Mouse (Mus musculus): ENCODE results near the gene Ptger1.

Ptger1 gene

GRCm38 (mm10) chr8:83695351-83696106 lies 29.1 kb downstream of the Ptger1 start:
- peak; percentile 13 for DNase-seq (ENCODE audit: low read depth, low spot score)

- DNase-seq (ENCODE audit: low read depth, low spot score) = peak; percentile 45
Measured at GRCm38 (mm10) chr8:83697374-83698220, 31.1 kb downstream of the Ptger1 start.

- peak; percentile 85 for DNase-seq (ENCODE audit: low read depth, low spot score)
Measured at GRCm38 (mm10) chr8:83698291-83698660, 31.8 kb downstream of the Ptger1 start.

GRCm38 (mm10) chr8:83698661-83699453 lies 32.4 kb downstream of the Ptger1 start, which contains the start of gene Pkn1:
Gene Pkn1 (minus strand): TSS chr8:83699179.
- DNase-seq (ENCODE audit: low read depth, low spot score) = peak; percentile 89

- peak; percentile 35 for DNase-seq (ENCODE audit: low read depth, low spot score)
Measured at GRCm38 (mm10) chr8:83699566-83699965, 33.1 kb downstream of the Ptger1 start.

GRCm38 (mm10) chr8:83700423-83701085 lies 34.1 kb downstream of the Ptger1 start:
- DNase-seq (ENCODE audit: low read depth, low spot score) = no peak

GRCm38 (mm10) chr8:83703426-83703825 lies 36.9 kb downstream of the Ptger1 start:
- DNase-seq (ENCODE audit: low read depth, low spot score) = peak; percentile 75

- DNase-seq (ENCODE audit: low read depth, low spot score) = no peak
Measured at GRCm38 (mm10) chr8:83706411-83706810, 39.9 kb downstream of the Ptger1 start.

- DNase-seq (ENCODE audit: low read depth, low spot score) = peak; percentile 66
Measured at GRCm38 (mm10) chr8:83707554-83707953, 41.1 kb downstream of the Ptger1 start.

GRCm38 (mm10) chr8:83714676-83715030 lies 48.2 kb downstream of the Ptger1 start:
- DNase-seq (ENCODE audit: low read depth, low spot score) = no peak

- peak; percentile 100 for DNase-seq (ENCODE audit: low read depth, low spot score)
Measured at GRCm38 (mm10) chr8:83715031-83715690, 48.7 kb downstream of the Ptger1 start, which contains the start of gene Ddx39. Gene Ddx39 (plus strand): TSS chr8:83715177.

- DNase-seq (ENCODE audit: low read depth, low spot score) = no peak
Measured at GRCm38 (mm10) chr8:83715771-83716170, 49.3 kb downstream of the Ptger1 start.

- DNase-seq (ENCODE audit: low read depth, low spot score) = no peak
Measured at GRCm38 (mm10) chr8:83716563-83716962, 50.1 kb downstream of the Ptger1 start.

- no peak for DNase-seq (ENCODE audit: low read depth, low spot score)
Measured at GRCm38 (mm10) chr8:83719048-83719447, 52.6 kb downstream of the Ptger1 start.

- DNase-seq (ENCODE audit: low read depth, low spot score) = no peak
Measured at GRCm38 (mm10) chr8:83719693-83720092, 53.2 kb downstream of the Ptger1 start.

GRCm38 (mm10) chr8:83721405-83722025 lies 55.0 kb downstream of the Ptger1 start:
- no peak for DNase-seq (ENCODE audit: low read depth, low spot score)
